Mouse (Mus musculus) left cerebral cortex, postnatal 10 days (tissue): ENCODE data around the gene Acvr1. TPM values are rescaled to one million over a fixed set of nuclear protein-coding genes. Genes with fewer than 3 reads are reported as not detected.

Source experiments
- DNase-seq, 2 experiments: peaks; one replicate each; pipeline ENCODE4 v3.0.0; 2021 to 2022; ENCODE audit warnings: low spot score in 2 of 2, mixed read lengths in 1 of 2; ENCODE audit errors: extremely low spot score in 1 of 2
- intact Hi-C: fragments of 180-260 bp; cut with DNase I; formaldehyde crosslinking; loops from one replicate; pipeline ENCODE4 v1.15.1; 2025
- total RNA-seq, 2 experiments: library from RNA; stranded (reverse); gene quantifications; 2 replicates each; pipeline ENCODE4 v1.2.3; 2021

Acvr1 gene
- total RNA-seq, 2 experiments from 2014 or later: 34.1 to 38.5 TPM

- intact Hi-C loops: no loop called here
- no peak for DNase-seq
Measured at GRCm38 (mm10) chr2:58487279-58487560, 79.7 kb downstream of the Acvr1 start.

- intact Hi-C loops: no loop called here
- DNase-seq: no peak
Measured at GRCm38 (mm10) chr2:58486441-58487278, 80.3 kb downstream of the Acvr1 start.

- intact Hi-C loops: no loop called here
- no peak for DNase-seq
Measured at GRCm38 (mm10) chr2:58485683-58486082, 81.3 kb downstream of the Acvr1 start.

- intact Hi-C loops: no loop called here
- peak in 1 of 2 experiments; percentile 36 for DNase-seq
Measured at GRCm38 (mm10) chr2:58485152-58485551, 81.8 kb downstream of the Acvr1 start.

- DNase-seq: no peak
- intact Hi-C loops: no loop called here
Measured at GRCm38 (mm10) chr2:58484284-58484965, 82.5 kb downstream of the Acvr1 start.

GRCm38 (mm10) chr2:58481450-58482100, 85.4 kb downstream of the Acvr1 start:
- intact Hi-C loops: no loop called here
- no peak for DNase-seq

GRCm38 (mm10) chr2:58480764-58481163, 86.2 kb downstream of the Acvr1 start:
- intact Hi-C loops: no loop called here
- no peak for DNase-seq

GRCm38 (mm10) chr2:58479536-58479935, 87.4 kb downstream of the Acvr1 start:
- intact Hi-C loops: loop anchor here (5.0 kb wide), 1 partner anchor 88 kb away; the partner anchor contains the start of genes Acvr1 and Upp2
- DNase-seq: no peak

GRCm38 (mm10) chr2:58478144-58478543, 88.8 kb downstream of the Acvr1 start:
- DNase-seq: no peak
- intact Hi-C loops: loop anchor here (5.0 kb wide), 1 partner anchor 89 kb away; the partner anchor contains the start of genes Acvr1 and Upp2

- DNase-seq: peak; percentile 74 to 81
- intact Hi-C loops: loop anchor here (1.0 to 5.0 kb wide), 2 partner anchors 90 to 190 kb away; partner anchors contain the start of genes Acvr1 and Upp2
Measured at GRCm38 (mm10) chr2:58476956-58477715, 89.8 kb downstream of the Acvr1 start.

GRCm38 (mm10) chr2:58475578-58475977, 91.4 kb downstream of the Acvr1 start:
- intact Hi-C loops: loop anchor here (5.0 kb wide), 1 partner anchor 92 kb away; the partner anchor contains the start of genes Acvr1 and Upp2
- no peak for DNase-seq

GRCm38 (mm10) chr2:58470290-58470689, 96.7 kb downstream of the Acvr1 start:
- DNase-seq: no peak
- intact Hi-C loops: no loop called here

- DNase-seq: no peak
Measured at GRCm38 (mm10) chr2:58469816-58470215, 97.1 kb downstream of the Acvr1 start, which contains the start of gene Gm17409. TSS of gene Gm17409 (plus strand) at chr2:58470116.

GRCm38 (mm10) chr2:58458820-58459371, 108.1 kb downstream of the Acvr1 start:
- intact Hi-C loops: loop anchor here (5.0 kb wide), 2 partner anchors 262 to 427 kb away; partner anchors contain the start of gene Cytip
- DNase-seq: peak in 1 of 2 experiments; percentile 40

More at GRCm38 (mm10) chr2:58469816-58470215, 97.1 kb downstream of the Acvr1 start, which contains the start of gene Gm17409:
- intact Hi-C loops: no loop called here

GRCm38 (mm10) chr2:58457488-58457865, 109.5 kb downstream of the Acvr1 start:
- DNase-seq: no peak
- intact Hi-C loops: loop anchor here (5.0 kb wide), 2 partner anchors 260 to 425 kb away; partner anchors contain the start of gene Cytip

- DNase-seq: no peak
- intact Hi-C loops: loop anchor here (5.0 kb wide), 2 partner anchors 260 to 425 kb away; partner anchors contain the start of gene Cytip
Measured at GRCm38 (mm10) chr2:58456843-58457487, 110.0 kb downstream of the Acvr1 start.

GRCm38 (mm10) chr2:58454095-58454865, 112.7 kb downstream of the Acvr1 start:
- DNase-seq: no peak
- intact Hi-C loops: no loop called here
